Mouse (Mus musculus) liver, adult 2 months (tissue): ENCODE data around the gene Rcc1l.

Experiments
- CTCF ChIP-seq: fragments of 200-500 bp; IDR thresholded peaks from 2 replicates; pipeline ENCODE4 v1.5.1; 2011; ENCODE audit warnings: low read depth, low read length, control low read depth
- POLR2A ChIP-seq: fragments of 200-500 bp; IDR thresholded peaks from 2 replicates; pipeline ENCODE4 v1.6.1; 2011; ENCODE audit warnings: low read length, control low read depth; ENCODE audit not compliant: insufficient read depth; ENCODE audit errors: extremely low read depth

DNA sequence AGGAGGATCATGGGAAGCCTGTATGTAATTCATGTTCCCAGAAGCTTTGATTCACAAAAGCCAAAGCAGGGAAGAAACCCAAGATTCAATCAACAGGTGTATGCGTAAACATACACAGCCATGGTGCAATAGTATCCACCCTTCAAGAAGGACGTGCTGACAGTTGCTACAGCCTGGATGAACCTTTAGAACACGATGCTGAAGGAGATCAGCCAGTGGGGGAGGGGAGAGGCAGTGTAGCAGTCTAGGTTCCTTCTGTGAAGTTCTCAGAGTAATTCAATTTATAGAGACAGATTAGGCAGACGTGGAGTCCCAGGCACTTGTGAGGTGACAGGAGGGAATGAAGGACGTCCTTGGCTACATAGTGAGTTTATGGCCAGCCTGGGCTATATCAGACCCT is 61.6 kb downstream of the Rcc1l start:
- no peak for TF ChIP-seq POLR2A
- TF ChIP-seq CTCF, result no peak
